Mouse (Mus musculus) gastrocnemius, postnatal 10 days (tissue): ENCODE data around the gene Nmd3. TPM values are rescaled to one million over a fixed set of nuclear protein-coding genes. Genes with fewer than 3 reads are reported as not detected.

ENCODE experiments used
- DNase-seq: peaks from one replicate; pipeline ENCODE4 v3.0.0; 2021; ENCODE audit warnings: mixed read lengths
- long read RNA-seq, 2 experiments: library from polyadenylated mRNA; stranded (forward); transcript quantifications; one replicate each; pipeline ENCODE4 v2.0.0; 2021
- total RNA-seq, 2 experiments: library from RNA; stranded (reverse); gene quantifications; 2 replicates each; pipeline ENCODE4 v1.2.3; 2021

Nmd3 gene
- total RNA-seq, result 10 to 100 TPM; 30.5 to 36.4 TPM
- long read RNA-seq, experiment 1, full-length matches to known transcripts, result 28 of 32 reads
- long read RNA-seq, experiment 1, partial matches to known transcripts, result 2 of 32 reads
- long read RNA-seq, experiment 1, other reads (novel, unspliced or antisense), result 2 of 32 reads
- long read RNA-seq, experiment 2, full-length matches to known transcripts, result 19 of 25 reads
- long read RNA-seq, experiment 2, partial matches to known transcripts, result 4 of 25 reads
- long read RNA-seq, experiment 2, other reads (novel, unspliced or antisense), result 2 of 25 reads

- peak; percentile 92 for DNase-seq
Observed at GRCm38 (mm10) chr3:69721814-69722186, at the start of gene Nmd3. TSS of gene Nmd3 (plus strand) at chr3:69721985.

GRCm38 (mm10) chr3:69673351-69673750, 48.4 kb upstream of the Nmd3 start:
- no peak for DNase-seq

GRCm38 (mm10) chr3:69674206-69674605, 47.6 kb upstream of the Nmd3 start:
- no peak for DNase-seq

GRCm38 (mm10) chr3:69689791-69690190, 32.0 kb upstream of the Nmd3 start:
- DNase-seq, result no peak

GRCm38 (mm10) chr3:69690939-69691338, 30.8 kb upstream of the Nmd3 start:
- no peak for DNase-seq

GRCm38 (mm10) chr3:69699851-69700500, 21.8 kb upstream of the Nmd3 start:
- no peak for DNase-seq

GRCm38 (mm10) chr3:69701905-69702304, 19.9 kb upstream of the Nmd3 start:
- DNase-seq, result no peak

- no peak for DNase-seq
Observed at GRCm38 (mm10) chr3:69702421-69702820, 19.4 kb upstream of the Nmd3 start.

- DNase-seq, result no peak
Observed at GRCm38 (mm10) chr3:69709043-69709929, 12.5 kb upstream of the Nmd3 start.

- DNase-seq, result no peak
Observed at GRCm38 (mm10) chr3:69711907-69712600, 9.7 kb upstream of the Nmd3 start.

GRCm38 (mm10) chr3:69717476-69717875, 4.3 kb upstream of the Nmd3 start:
- DNase-seq, result no peak

GRCm38 (mm10) chr3:69722187-69722867, 542 bp downstream of the Nmd3 start:
- peak; percentile 13 for DNase-seq

GRCm38 (mm10) chr3:69723161-69723560, 1.4 kb downstream of the Nmd3 start:
- no peak for DNase-seq

GRCm38 (mm10) chr3:69730930-69731329, 9.1 kb downstream of the Nmd3 start:
- no peak for DNase-seq

- DNase-seq, result no peak
Observed at GRCm38 (mm10) chr3:69733939-69734338, 12.2 kb downstream of the Nmd3 start.

- no peak for DNase-seq
Observed at GRCm38 (mm10) chr3:69755192-69755591, 33.4 kb downstream of the Nmd3 start.

GRCm38 (mm10) chr3:69755968-69756367, 34.2 kb downstream of the Nmd3 start:
- no peak for DNase-seq

GRCm38 (mm10) chr3:69756499-69756898, 34.7 kb downstream of the Nmd3 start:
- peak; percentile 39 for DNase-seq

GRCm38 (mm10) chr3:69757456-69757855, 35.7 kb downstream of the Nmd3 start:
- DNase-seq, result no peak

- no peak for DNase-seq
Observed at GRCm38 (mm10) chr3:69760081-69760480, 38.3 kb downstream of the Nmd3 start.

- no peak for DNase-seq
Observed at GRCm38 (mm10) chr3:69761195-69761594, 39.4 kb downstream of the Nmd3 start.
